Mouse (Mus musculus): ENCODE measurements around the gene Dap3.
"Not testable (repeated sequence)": the region's sequence is repeated elsewhere in the genome, so short reads cannot be mapped to it uniquely, and the experiment has no call there.

The Dap3 gene

DNA sequence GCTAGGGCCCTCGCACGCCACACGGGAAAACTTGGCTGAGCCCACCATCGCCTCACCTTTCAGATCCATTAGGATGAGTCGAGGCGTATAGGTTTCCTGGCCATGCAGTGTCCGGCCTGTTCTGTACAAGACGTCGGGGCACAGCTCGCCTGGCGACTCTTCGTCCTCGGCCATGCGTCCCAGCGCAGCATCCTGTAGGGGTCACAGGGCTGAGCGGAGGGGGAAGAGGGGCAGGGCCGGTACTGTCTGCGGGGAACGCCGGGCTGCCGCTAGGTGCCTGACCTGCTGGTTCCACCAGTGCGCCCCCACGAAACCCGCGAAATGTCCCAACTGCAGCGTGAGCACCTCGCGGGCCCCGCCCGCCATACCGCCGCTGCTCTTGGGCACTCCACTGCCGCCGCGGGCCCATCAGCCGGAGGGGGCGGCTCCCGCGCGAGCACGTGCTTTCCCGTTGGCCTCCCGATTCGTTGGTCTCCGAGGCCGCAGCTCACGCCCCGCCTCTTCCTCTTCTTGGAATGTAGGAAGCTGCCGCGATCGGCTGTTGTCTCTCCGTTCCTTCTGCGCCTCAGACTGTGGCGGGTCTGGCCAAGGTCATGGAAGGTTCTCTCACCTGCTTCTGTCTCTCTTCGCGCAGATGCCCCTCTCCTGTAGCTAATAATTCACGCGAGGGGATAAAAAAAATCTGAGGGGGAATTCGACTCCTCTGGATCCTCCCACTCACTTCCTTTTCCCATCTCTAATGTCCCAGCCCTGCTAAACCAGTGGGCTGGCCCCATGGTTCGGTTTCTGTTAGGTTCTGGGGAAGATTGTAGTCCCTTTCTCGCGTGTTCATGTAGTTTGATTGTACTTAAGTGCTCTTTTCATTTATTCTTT lies 37.2 kb downstream of the Dap3 start, which contains the start of gene Msto1:
TSS of gene Msto1 (minus strand) at position 489 of the 873 bp plus-strand sequence.
- peak; percentile 86 to 92 for DNase-seq (ENCODE audit: low spot score in 2 of 2)

DNA sequence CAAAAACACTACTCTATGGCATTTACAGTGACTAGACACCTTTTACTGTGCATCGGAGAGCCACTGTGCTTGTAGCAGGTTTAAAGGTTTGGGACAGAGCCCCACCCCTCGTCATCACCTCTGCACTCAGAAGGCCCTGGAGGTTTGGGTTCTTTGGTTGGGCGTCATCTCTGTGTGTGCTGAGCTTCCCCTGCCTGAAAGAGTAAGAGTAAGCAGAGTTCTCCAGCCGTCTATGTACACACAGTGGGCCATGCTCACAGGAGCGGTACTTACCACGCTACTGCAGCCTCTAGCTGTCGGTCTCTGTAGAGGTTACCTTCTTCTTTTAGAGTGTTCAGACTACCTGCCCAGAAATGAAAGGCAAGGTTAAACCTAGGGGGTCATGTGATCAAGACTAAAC lies 38.4 kb downstream of the Dap3 start:
- no peak for DNase-seq (ENCODE audit: low spot score in 2 of 2)

DNA sequence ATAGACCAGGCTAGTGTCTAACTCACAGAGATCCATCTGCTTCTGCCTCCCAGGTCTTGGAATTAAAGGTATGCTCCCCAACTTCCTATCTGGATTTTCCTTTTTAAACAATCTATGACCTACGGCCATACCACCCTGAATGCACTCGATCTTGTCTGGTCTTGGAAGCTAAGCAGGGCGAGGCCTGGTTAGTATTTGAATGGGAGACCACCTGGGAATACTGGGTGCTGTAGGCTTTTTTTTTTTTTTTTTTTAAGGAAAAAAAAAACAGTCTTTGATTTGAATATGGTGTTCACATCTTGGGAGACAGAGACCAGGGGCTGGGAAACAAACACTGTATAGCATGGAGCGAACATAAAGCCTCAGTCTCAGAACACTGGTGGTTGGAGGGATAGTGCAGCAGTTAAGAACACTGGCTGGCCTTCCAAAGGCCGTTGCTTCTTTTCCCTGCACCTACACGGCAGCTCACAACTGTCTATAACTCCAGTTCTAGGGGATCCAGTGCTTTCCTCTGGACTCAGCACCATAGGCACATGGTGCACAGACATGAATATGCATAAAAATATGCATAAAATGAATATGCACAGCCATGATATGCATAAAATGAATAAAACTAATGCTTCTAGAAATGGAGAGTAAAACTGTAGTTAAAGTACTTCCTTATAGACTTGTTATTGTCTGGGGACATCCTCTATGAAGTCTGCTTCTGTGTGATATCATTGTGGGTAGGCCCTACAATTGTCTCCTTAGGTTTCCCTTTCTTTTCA lies 44.4 kb downstream of the Dap3 start:
- no peak for DNase-seq (ENCODE audit: low spot score in 2 of 2)

DNA sequence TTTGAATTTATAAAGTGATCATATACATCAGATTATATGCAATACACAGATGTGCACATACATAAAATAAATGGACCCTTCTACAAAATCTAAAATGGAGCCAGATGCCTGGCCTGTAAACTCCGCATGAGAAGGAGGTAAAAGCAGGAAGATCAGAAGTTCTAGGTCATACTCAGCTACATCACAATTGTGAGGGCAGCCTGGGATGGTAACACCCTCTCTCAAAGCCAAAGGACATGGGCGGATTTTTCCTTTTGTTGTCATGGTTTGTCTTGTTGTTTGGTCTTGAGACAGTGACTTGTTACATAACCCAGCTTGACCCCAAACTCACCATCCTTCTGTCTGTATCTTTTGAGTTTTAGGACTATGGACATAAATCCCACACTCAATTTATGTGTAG lies 45.2 kb downstream of the Dap3 start:
- no peak for DNase-seq (ENCODE audit: low spot score in 2 of 2)

DNA sequence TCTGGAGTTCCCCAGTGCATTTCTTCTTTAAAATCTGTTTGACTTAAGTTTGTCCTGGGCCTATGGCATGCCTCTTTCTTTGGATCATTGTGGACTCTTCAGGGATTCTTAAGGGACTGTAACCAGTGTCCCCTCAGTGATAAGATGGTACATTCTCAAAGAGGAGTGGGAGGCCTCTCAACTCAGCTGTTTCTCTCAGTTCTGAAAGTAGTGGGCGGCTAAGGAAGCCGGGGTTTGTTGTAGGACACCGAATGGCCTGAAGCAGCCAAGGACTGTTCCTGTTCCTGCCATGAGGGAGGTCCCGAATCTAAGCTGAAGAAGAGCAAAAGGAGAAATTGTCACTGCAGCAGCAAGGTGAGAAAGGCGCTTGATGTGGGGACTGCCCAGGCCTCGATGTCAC lies 45.8 kb downstream of the Dap3 start:
- no peak for DNase-seq (ENCODE audit: low spot score in 2 of 2)

DNA sequence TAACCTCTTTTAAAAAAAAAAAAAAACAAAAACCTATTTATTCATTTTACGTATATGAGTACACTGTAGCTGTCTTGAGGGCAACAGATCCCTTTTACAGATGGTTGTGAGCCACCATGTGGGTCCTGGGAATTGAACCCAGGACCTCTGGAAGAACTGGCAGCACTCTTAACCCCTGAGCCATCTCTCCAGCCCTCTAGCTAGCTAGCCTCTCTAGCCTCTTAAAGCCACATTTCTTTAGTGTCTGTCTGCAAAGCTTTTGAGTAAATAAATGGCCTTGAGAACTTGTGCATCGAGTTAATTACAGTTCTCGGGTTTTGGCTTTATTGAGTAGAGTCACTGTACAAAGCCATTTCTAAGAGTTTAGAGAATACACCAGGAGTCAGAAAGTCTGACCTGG lies 46.2 kb downstream of the Dap3 start:
- DNase-seq (ENCODE audit: low spot score in 2 of 2): no peak

DNA sequence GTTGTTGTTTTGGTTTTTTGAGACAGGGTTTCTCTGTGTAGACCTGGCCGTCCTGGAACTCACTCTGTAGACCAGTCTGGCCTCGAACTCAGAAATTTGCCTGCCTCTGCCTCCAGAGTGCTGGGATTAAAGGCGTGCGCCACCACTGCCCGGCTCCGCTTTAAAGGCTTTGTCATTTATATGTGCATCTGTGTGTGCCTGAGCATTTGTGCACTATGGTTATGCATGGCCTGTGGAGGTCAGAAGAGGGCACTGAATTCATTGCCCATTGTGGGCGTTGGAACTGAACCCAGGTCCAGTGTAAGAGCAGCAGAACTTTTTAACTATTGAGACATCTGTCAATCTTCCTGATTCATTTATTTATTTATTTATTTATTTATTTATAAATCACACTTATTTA lies 58.0 kb downstream of the Dap3 start:
- not testable (repeated sequence) for DNase-seq (ENCODE audit: low spot score in 2 of 2)

DNA sequence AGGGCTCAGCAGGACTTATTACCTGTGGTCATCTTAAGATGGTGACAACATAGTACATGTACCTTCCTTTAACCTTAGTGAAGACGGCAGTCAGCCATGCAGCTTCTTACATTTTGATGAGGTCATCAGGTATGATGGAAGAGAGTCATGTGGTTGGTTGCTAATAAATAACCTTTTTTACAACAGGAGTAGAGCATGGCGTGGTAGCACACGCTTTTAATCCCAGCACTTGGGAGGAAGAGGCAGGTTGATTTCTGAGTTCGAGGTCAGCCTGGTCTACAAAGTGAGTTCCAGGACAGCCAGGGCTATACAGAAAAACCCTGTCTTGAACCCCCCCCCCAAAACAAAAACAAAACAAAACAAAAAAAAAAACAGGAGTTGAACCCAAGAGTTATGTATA lies 68.4 kb downstream of the Dap3 start:
- not testable (repeated sequence) for DNase-seq (ENCODE audit: low spot score in 2 of 2)

All from frontal cortex, postnatal 10 days (tissue).